Mouse (Mus musculus) myocyte (in vitro differentiated cells): Measurements from ENCODE around the gene Odf4.

Source experiments
- CEBPB ChIP-seq: IDR thresholded peaks from 2 replicates; pipeline ENCODE4 v1.6.1; 2011; ENCODE audit warnings: mild to moderate bottlenecking, moderate library complexity; ENCODE audit not compliant: poor library complexity, insufficient read depth, severe bottlenecking
- E2F4 ChIP-seq: IDR thresholded peaks from one replicate; pipeline ENCODE4 v1.6.1; 2011; ENCODE audit warnings: mild to moderate bottlenecking, control low read depth, moderate library complexity; ENCODE audit not compliant: insufficient read depth
- MAX ChIP-seq: IDR thresholded peaks from one replicate; pipeline ENCODE4 v1.6.1; 2011; ENCODE audit warnings: low read depth, mild to moderate bottlenecking, control low read depth
- MYOD1 ChIP-seq, 3 experiments: IDR thresholded peaks; one replicate each; pipeline ENCODE4 v1.6.1; 2011; ENCODE audit warnings: control low read depth in 2 of 3, low read depth in 2 of 3, mild to moderate bottlenecking in 2 of 3, moderate library complexity in 1 of 3; ENCODE audit not compliant: insufficient read length in 2 of 3, control insufficient read depth in 1 of 3
- MYOG ChIP-seq, 3 experiments: IDR thresholded peaks; one replicate each; pipeline ENCODE4 v1.6.1; 2011; ENCODE audit warnings: control low read depth in 2 of 3, low read depth in 2 of 3, mild to moderate bottlenecking in 2 of 3; ENCODE audit not compliant: insufficient read length in 2 of 3, control insufficient read depth in 1 of 3, insufficient read depth in 1 of 3
- POLR2A ChIP-seq: IDR thresholded peaks from one replicate; pipeline ENCODE4 v1.6.1; 2011; ENCODE audit warnings: low read depth, mild to moderate bottlenecking, control low read depth, moderate library complexity; ENCODE audit not compliant: insufficient read length
- POLR2AphosphoS2 ChIP-seq: IDR thresholded peaks from one replicate; pipeline ENCODE4 v1.6.1; 2011; ENCODE audit warnings: low read depth, control low read depth; ENCODE audit not compliant: insufficient read length
- SRF ChIP-seq: IDR thresholded peaks from one replicate; pipeline ENCODE4 v1.6.1; 2011; ENCODE audit warnings: low read depth; ENCODE audit not compliant: control insufficient read depth, insufficient read length
- TCF12 ChIP-seq: IDR thresholded peaks from one replicate; pipeline ENCODE4 v1.6.1; 2011; ENCODE audit warnings: mild to moderate bottlenecking, control low read depth; ENCODE audit not compliant: poor library complexity, insufficient read depth, severe bottlenecking
- USF1 ChIP-seq: IDR thresholded peaks from one replicate; pipeline ENCODE4 v1.6.1; 2011; ENCODE audit warnings: low read depth, mild to moderate bottlenecking, control low read depth, moderate library complexity

DNA sequence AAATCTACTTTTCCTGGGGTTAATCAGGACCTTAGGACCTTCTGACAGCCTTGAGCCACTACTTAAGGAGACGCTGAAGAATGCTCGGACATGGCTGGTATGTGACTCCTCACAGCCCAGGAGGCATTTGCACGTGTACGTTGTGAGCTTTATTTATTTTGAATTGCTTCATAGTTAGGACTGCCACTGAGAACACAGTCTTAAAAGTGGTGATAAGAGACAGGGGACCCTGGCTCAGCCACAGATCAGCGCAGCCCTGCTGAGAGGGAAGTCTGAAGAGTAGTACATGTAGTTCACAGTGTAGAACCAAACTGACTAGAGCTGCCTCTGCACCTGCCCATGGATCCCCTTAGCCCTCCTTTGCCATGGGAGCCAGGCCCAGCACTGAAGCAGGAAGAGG is 35.1 kb downstream of the Odf4 start:
- TF ChIP-seq CEBPB (no peak), POLR2A (no peak), TCF12 (no peak), MYOG (IDR thresholded peaks at IDR 0.05; ENCODE audit: control insufficient read depth in 1 of 3, insufficient read depth in 1 of 3, insufficient read length in 2 of 3, low read depth in 2 of 3) (no peak), USF1 (no peak), E2F4 (no peak), MYOD1 (IDR thresholded peaks at IDR 0.05; ENCODE audit: control insufficient read depth in 1 of 3, insufficient read length in 2 of 3, low read depth in 2 of 3) (no peak), POLR2AphosphoS2 (no peak), MAX (no peak), SRF (no peak)
